Mouse (Mus musculus) G1E (cell line): ENCODE results near the gene Rbbp4. TPM values are rescaled to one million over a fixed set of nuclear protein-coding genes. Genes with fewer than 3 reads are reported as not detected.

ENCODE experiments used
- ATAC-seq: 2 replicates; pipeline ENCODE4 v1.8.0; 2016; ENCODE audit warnings: mild to moderate bottlenecking; ENCODE audit not compliant: insufficient number of reproducible peaks, poor library complexity, low FRiP score, severe bottlenecking; ENCODE audit errors: extremely low read depth
- DNase-seq: peaks from one replicate; pipeline ENCODE4 v3.0.0; 2012; ENCODE audit warnings: low spot score
- H3K27me3 ChIP-seq: 2 replicates; pipeline ENCODE4 v1.6.1; 2012; ENCODE audit warnings: mild to moderate bottlenecking, low read length, inconsistent platforms; ENCODE audit not compliant: insufficient read depth
- H3K36me3 ChIP-seq: replicated peaks from 2 replicates; pipeline ENCODE3; 2012; ENCODE audit warnings: mild to moderate bottlenecking, inconsistent platforms
- H3K4me1 ChIP-seq: 2 replicates; pipeline ENCODE4 v1.6.1; 2012; ENCODE audit warnings: low read depth, low read length, inconsistent platforms, mixed read lengths; ENCODE audit not compliant: insufficient read depth
- H3K4me3 ChIP-seq: 2 replicates; pipeline ENCODE4 v1.5.1; 2012; ENCODE audit warnings: low read depth, mild to moderate bottlenecking, inconsistent platforms, low read length, moderate library complexity, mixed read lengths
- H3K9me3 ChIP-seq: replicated peaks from 2 replicates; pipeline ENCODE4 v1.6.1; 2012; ENCODE audit warnings: inconsistent platforms
- CTCF ChIP-seq: IDR thresholded peaks from 2 replicates; pipeline ENCODE4 v1.5.1; 2012; ENCODE audit warnings: low read depth, low read length, inconsistent platforms, mixed read lengths
- GATA1 ChIP-seq: IDR thresholded peaks from 2 replicates; pipeline ENCODE4 v1.6.1; 2012; ENCODE audit warnings: borderline replicate concordance, low read length, inconsistent platforms, mixed read lengths
- GATA2 ChIP-seq: IDR thresholded peaks from 2 replicates; pipeline ENCODE4 v1.6.1; 2012; ENCODE audit warnings: low read depth, low read length, inconsistent platforms, borderline replicate concordance
- POLR2AphosphoS5 ChIP-seq: IDR thresholded peaks from 2 replicates; pipeline ENCODE4 v1.6.1; 2012; ENCODE audit warnings: low read depth, low read length, inconsistent platforms; ENCODE audit not compliant: insufficient replicate concordance
- TAL1 ChIP-seq: conservative IDR thresholded peaks from 2 replicates; pipeline ENCODE4 v1.6.1; 2012; ENCODE audit warnings: low read depth, low read length, inconsistent platforms, mixed read lengths
- polyA plus RNA-seq: library from polyadenylated mRNA; stranded (reverse); fragments of >175 nt; gene quantifications from 2 replicates; pipeline ENCODE4 v1.2.3, GENCODE M21; 2012
- total RNA-seq, 2 experiments: library from RNA; stranded (forward) in 1 of 2; stranded (reverse) in 1 of 2; fragments of 200-1000 nt in 1 of 2; fragments of >200 nt in 1 of 2; fragmentation: Nextera tagmentation in 1 of 2; gene quantifications; 2 replicates each; pipeline ENCODE4 v1.2.3; 2014 to 2017

Gene Rbbp4
- total and polyA plus RNA-seq, 3 experiments: 74.1 to 223 (median 127) TPM

GRCm38 (mm10) chr4:129266821-129267220 is 68.3 kb downstream of the Rbbp4 start:
- ATAC-seq: no peak

GRCm38 (mm10) chr4:129266191-129266590 is 69.0 kb downstream of the Rbbp4 start:
- no peak for TF ChIP-seq GATA1
- no peak for TF ChIP-seq GATA2
- TF ChIP-seq POLR2AphosphoS5: no peak
- no peak for TF ChIP-seq TAL1
- no peak for TF ChIP-seq CTCF
- H3K9me3 ChIP-seq: no peaks in the 10 kb centered on the region
- no peaks in the 10 kb centered on the region for H3K27me3 ChIP-seq
- DNase-seq (no peak), ATAC-seq (no peak)
- no peak overlapping the region for H3K4me3 ChIP-seq
- no peaks in the 10 kb centered on the region for H3K36me3 ChIP-seq
- H3K4me1 ChIP-seq: peaks cover 68% of the 10 kb centered on the region

More at GRCm38 (mm10) chr4:129266821-129267220, 68.3 kb downstream of the Rbbp4 start:
- Histone ChIP-seq H3K9me3 (no peaks in the 10 kb centered on the region), H3K4me3 (no peak overlapping the region), H3K4me1 (peaks cover 67% of the 10 kb centered on the region), H3K36me3 (no peaks in the 10 kb centered on the region), H3K27me3 (no peaks in the 10 kb centered on the region)
- DNase-seq: no peak
- TF ChIP-seq POLR2AphosphoS5 (no peak), GATA2 (no peak), CTCF (no peak), GATA1 (no peak), TAL1 (no peak)

DNA sequence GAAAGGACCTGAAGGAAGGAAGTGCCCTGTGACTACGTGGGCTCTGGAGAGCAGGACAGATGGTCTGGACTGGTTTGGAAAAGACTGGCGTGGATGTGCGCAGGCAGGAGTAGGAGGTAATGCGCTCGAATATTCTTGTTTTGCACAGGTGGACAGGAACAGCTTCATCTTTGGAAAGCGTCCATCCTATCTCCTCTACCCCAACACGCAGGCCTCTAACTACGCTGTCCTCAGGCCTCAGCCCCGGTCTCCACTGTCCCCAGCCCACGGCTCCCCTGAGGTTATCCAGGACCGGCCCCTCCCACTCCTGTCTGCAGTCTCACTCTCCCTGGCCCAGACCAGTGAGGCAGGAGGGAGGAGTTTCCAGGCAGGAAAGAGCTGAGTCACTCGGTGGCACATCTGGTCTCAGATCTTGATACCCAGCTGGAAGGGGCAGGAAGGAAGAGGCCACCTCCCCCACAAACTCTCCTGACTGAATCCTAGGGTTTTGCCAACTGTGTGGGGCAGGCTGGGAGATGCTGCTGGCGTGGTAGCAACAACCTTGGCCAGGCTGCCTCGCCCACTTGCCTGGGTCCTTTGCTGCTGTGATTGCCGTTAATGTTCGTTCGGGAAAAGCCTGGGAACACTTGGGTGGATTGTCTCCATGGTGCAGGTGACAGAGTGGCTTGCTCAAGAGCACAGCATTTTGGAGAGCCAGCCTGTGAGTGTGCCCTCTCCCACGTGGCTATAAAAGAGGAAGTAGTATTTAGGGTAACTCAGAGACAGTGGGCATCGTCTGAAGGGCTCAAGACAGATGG is 71.7 kb downstream of the Rbbp4 start:
- ATAC-seq (peak; percentile 83), DNase-seq (no peak)
- TF ChIP-seq TAL1: no peak; the same call in 1 of the 2 replicates
- no peak for TF ChIP-seq POLR2AphosphoS5
- no peak for TF ChIP-seq GATA1
- TF ChIP-seq CTCF: no peak
- Histone ChIP-seq H3K9me3 (no peaks in the 10 kb centered on the region), H3K4me3 (peak overlapping the region; percentile 66; the same call in 1 of the 2 replicates), H3K36me3 (no peaks in the 10 kb centered on the region), H3K4me1 (peaks cover 77% of the 10 kb centered on the region), H3K27me3 (no peaks in the 10 kb centered on the region)

- peaks cover 75% of the 10 kb centered on the region for H3K4me1 ChIP-seq
- ATAC-seq: no peak
- no peaks in the 10 kb centered on the region for H3K36me3 ChIP-seq
- peak within 1 kb of the TSS; percentile 55; the same call in 1 of the 2 replicates for H3K4me3 ChIP-seq
- no peaks in the 10 kb centered on the region for H3K27me3 ChIP-seq
- DNase-seq: no peak
- TF ChIP-seq GATA1 (no peak), POLR2AphosphoS5 (no peak)
- H3K9me3 ChIP-seq: no peaks in the 10 kb centered on the region
These were observed 74.0 kb downstream of the Rbbp4 start, which contains the start of gene C77080 for GRCm38 (mm10) chr4:129261196-129261595. C77080 (minus strand) TSS chr4:129261404.

GRCm38 (mm10) chr4:129260678-129261077 is 74.5 kb downstream of the Rbbp4 start:
- no peaks in the 10 kb centered on the region for H3K36me3 ChIP-seq
- no peak for DNase-seq
- TF ChIP-seq GATA2 (no peak), TAL1 (no peak), POLR2AphosphoS5 (no peak), CTCF (no peak), GATA1 (no peak)
- no peak for ATAC-seq
- H3K4me1 ChIP-seq: peaks cover 76% of the 10 kb centered on the region
- peak overlapping the region; percentile 55; the same call in 1 of the 2 replicates for H3K4me3 ChIP-seq
- H3K27me3 ChIP-seq: no peaks in the 10 kb centered on the region
- no peaks in the 10 kb centered on the region for H3K9me3 ChIP-seq

DNA sequence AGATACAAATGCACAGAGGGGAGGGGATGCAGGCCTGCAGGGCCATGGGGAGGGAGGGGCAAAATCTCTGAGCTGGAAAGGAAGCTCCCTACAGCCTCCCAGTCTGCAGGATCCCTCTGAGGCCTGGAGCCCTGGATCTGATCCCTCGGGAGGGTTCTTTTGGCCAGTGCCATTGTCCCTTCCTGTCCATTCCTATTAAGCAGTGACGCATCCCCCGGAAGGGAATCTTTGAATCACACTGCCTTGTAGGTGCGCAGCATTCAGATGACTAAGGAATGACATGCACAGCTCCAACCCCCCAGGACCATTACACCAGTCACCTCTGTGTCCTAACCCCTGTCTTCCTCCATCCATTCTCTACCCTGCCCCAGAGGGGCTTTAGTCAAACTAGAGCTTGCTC is 76.1 kb downstream of the Rbbp4 start:
- DNase-seq (no peak), ATAC-seq (no peak)
- no peaks in the 10 kb centered on the region for H3K27me3 ChIP-seq
- no peak for TF ChIP-seq POLR2AphosphoS5
- TF ChIP-seq TAL1: no peak
- TF ChIP-seq CTCF: no peak
- TF ChIP-seq GATA2: no peak
- TF ChIP-seq GATA1: no peak
- no peak overlapping the region for H3K4me3 ChIP-seq
- no peaks in the 10 kb centered on the region for H3K9me3 ChIP-seq
- no peaks in the 10 kb centered on the region for H3K36me3 ChIP-seq
- H3K4me1 ChIP-seq: peaks cover 82% of the 10 kb centered on the region

Other genes with a start within 250 kb of the Rbbp4 start
- not detected in 2 replicates for gene Tmem54, start 229.8 kb downstream of the Rbbp4 start, total RNA-seq (2014; fragmentation: Nextera tagmentation)
- not detected in 2 replicates for gene Tmem54, start 229.8 kb downstream of the Rbbp4 start, total RNA-seq (2017)
- not detected in 2 replicates for gene Tmem54, start 229.8 kb downstream of the Rbbp4 start, polyA plus RNA-seq
- 1.1 TPM in 1 of 2 replicates, not detected in the other for gene Hpca, start 213.3 kb downstream of the Rbbp4 start, total RNA-seq (2014; fragmentation: Nextera tagmentation)
- not detected in 2 replicates for gene Hpca, start 213.3 kb downstream of the Rbbp4 start, total RNA-seq (2017)
- not detected in 2 replicates for gene Hpca, start 213.3 kb downstream of the Rbbp4 start, polyA plus RNA-seq
- gene Fndc5, start 198.4 kb downstream of the Rbbp4 start, total RNA-seq (2014; fragmentation: Nextera tagmentation): 25.0 and 31.2 TPM in 2 replicates
- 6.5 and 7.2 TPM in 2 replicates for gene Fndc5, start 198.4 kb downstream of the Rbbp4 start, total RNA-seq (2017)
- 6.7 and 9.4 TPM in 2 replicates for gene Fndc5, start 198.4 kb downstream of the Rbbp4 start, polyA plus RNA-seq
- 124 and 145 TPM in 2 replicates for gene S100pbp, start 145.6 kb downstream of the Rbbp4 start, total RNA-seq (2014; fragmentation: Nextera tagmentation)
- 47.9 and 57.6 TPM in 2 replicates for gene S100pbp, start 145.6 kb downstream of the Rbbp4 start, total RNA-seq (2017)
- gene S100pbp, start 145.6 kb downstream of the Rbbp4 start, polyA plus RNA-seq: 3.4 and 4.5 TPM in 2 replicates
- gene Yars, start 145.6 kb downstream of the Rbbp4 start, total RNA-seq (2014; fragmentation: Nextera tagmentation): 106 and 115 TPM in 2 replicates
- gene Yars, start 145.6 kb downstream of the Rbbp4 start, total RNA-seq (2017): 74.5 and 79.1 TPM in 2 replicates
- gene Yars, start 145.6 kb downstream of the Rbbp4 start, polyA plus RNA-seq: 65.8 and 74.8 TPM in 2 replicates
- gene C77080, start 74.0 kb downstream of the Rbbp4 start, total RNA-seq (2014; fragmentation: Nextera tagmentation): 67.9 and 76.6 TPM in 2 replicates
- 22.0 and 23.6 TPM in 2 replicates for gene C77080, start 74.0 kb downstream of the Rbbp4 start, total RNA-seq (2017)
- 182 and 196 TPM in 2 replicates for gene C77080, start 74.0 kb downstream of the Rbbp4 start, polyA plus RNA-seq
- gene Sync, start 47.8 kb downstream of the Rbbp4 start, total RNA-seq (2014; fragmentation: Nextera tagmentation): 17.2 and 18.7 TPM in 2 replicates
- 2.1 TPM in 2 replicates for gene Sync, start 47.8 kb downstream of the Rbbp4 start, total RNA-seq (2017)
- 6.1 and 6.9 TPM in 2 replicates for gene Sync, start 47.8 kb downstream of the Rbbp4 start, polyA plus RNA-seq
- gene Zbtb8os, start 325 bp upstream of the Rbbp4 start, total RNA-seq (2014; fragmentation: Nextera tagmentation): 12.0 and 15.3 TPM in 2 replicates
- gene Zbtb8os, start 325 bp upstream of the Rbbp4 start, total RNA-seq (2017): 57.2 and 77.1 TPM in 2 replicates
- 2.3 and 2.8 TPM in 2 replicates for gene Zbtb8os, start 325 bp upstream of the Rbbp4 start, polyA plus RNA-seq
- gene Zbtb8a, start 42.7 kb upstream of the Rbbp4 start, total RNA-seq (2014; fragmentation: Nextera tagmentation): not detected in 2 replicates
- gene Zbtb8a, start 42.7 kb upstream of the Rbbp4 start, total RNA-seq (2017): 0.64 and 0.87 TPM in 2 replicates
- 0.14 and 0.17 TPM in 2 replicates for gene Zbtb8a, start 42.7 kb upstream of the Rbbp4 start, polyA plus RNA-seq
- not detected in 2 replicates for gene Zbtb8b, start 105.5 kb upstream of the Rbbp4 start, total RNA-seq (2014; fragmentation: Nextera tagmentation)
- gene Zbtb8b, start 105.5 kb upstream of the Rbbp4 start, total RNA-seq (2017): 0.06 and 0.16 TPM in 2 replicates
- gene Zbtb8b, start 105.5 kb upstream of the Rbbp4 start, polyA plus RNA-seq: not detected in 2 replicates
- gene Bsdc1, start 126.2 kb upstream of the Rbbp4 start, total RNA-seq (2014; fragmentation: Nextera tagmentation): 25.0 and 91.3 TPM in 2 replicates
- 28.4 and 29.1 TPM in 2 replicates for gene Bsdc1, start 126.2 kb upstream of the Rbbp4 start, total RNA-seq (2017)
- 25.7 and 34.8 TPM in 2 replicates for gene Bsdc1, start 126.2 kb upstream of the Rbbp4 start, polyA plus RNA-seq
- gene Tssk3, start 155.7 kb upstream of the Rbbp4 start, total RNA-seq (2014; fragmentation: Nextera tagmentation): not detected in 2 replicates
- gene Tssk3, start 155.7 kb upstream of the Rbbp4 start, total RNA-seq (2017): 0.38 TPM in 1 of 2 replicates, not detected in the other
- gene Tssk3, start 155.7 kb upstream of the Rbbp4 start, polyA plus RNA-seq: not detected in 2 replicates
- not detected in 2 replicates for gene Fam229a, start 155.8 kb upstream of the Rbbp4 start, total RNA-seq (2014; fragmentation: Nextera tagmentation)
- not detected in 2 replicates for gene Fam229a, start 155.8 kb upstream of the Rbbp4 start, total RNA-seq (2017)
- gene Fam229a, start 155.8 kb upstream of the Rbbp4 start, polyA plus RNA-seq: 0.31 TPM in 1 of 2 replicates, not detected in the other
- gene Marcksl1, start 178.2 kb upstream of the Rbbp4 start, total RNA-seq (2014; fragmentation: Nextera tagmentation): 14.5 and 18.7 TPM in 2 replicates
- gene Marcksl1, start 178.2 kb upstream of the Rbbp4 start, total RNA-seq (2017): 13.4 and 13.6 TPM in 2 replicates
- 38.9 and 47.0 TPM in 2 replicates for gene Marcksl1, start 178.2 kb upstream of the Rbbp4 start, polyA plus RNA-seq
- 79.8 and 86.5 TPM in 2 replicates for gene Hdac1, start 207.3 kb upstream of the Rbbp4 start, total RNA-seq (2014; fragmentation: Nextera tagmentation)
- gene Hdac1, start 207.3 kb upstream of the Rbbp4 start, total RNA-seq (2017): 64.5 and 76.7 TPM in 2 replicates
- 53.7 and 63.6 TPM in 2 replicates for gene Hdac1, start 207.3 kb upstream of the Rbbp4 start, polyA plus RNA-seq
- 3.5 TPM in 1 of 2 replicates, not detected in the other for gene Lck, start 238.3 kb upstream of the Rbbp4 start, total RNA-seq (2014; fragmentation: Nextera tagmentation)
- gene Lck, start 238.3 kb upstream of the Rbbp4 start, total RNA-seq (2017): 1.7 and 2.1 TPM in 2 replicates
- 1.3 and 1.8 TPM in 2 replicates for gene Lck, start 238.3 kb upstream of the Rbbp4 start, polyA plus RNA-seq
- not detected in 2 replicates for gene Fam167b, start 243.2 kb upstream of the Rbbp4 start, total RNA-seq (2014; fragmentation: Nextera tagmentation)
- gene Fam167b, start 243.2 kb upstream of the Rbbp4 start, total RNA-seq (2017): not detected in 2 replicates
- not detected in 2 replicates for gene Fam167b, start 243.2 kb upstream of the Rbbp4 start, polyA plus RNA-seq